Mouse (Mus musculus) frontal cortex, postnatal 10 days (tissue): ENCODE data around the gene Morc3.
"Not testable (repeated sequence)": the region's sequence is repeated elsewhere in the genome, so short reads cannot be mapped to it uniquely, and the experiment has no call there.

Experiments
- DNase-seq, 2 experiments: peaks; one replicate each; pipeline ENCODE4 v3.0.0; 2022; ENCODE audit warnings: low spot score in 2 of 2, mixed read lengths in 1 of 2

The Morc3 gene

DNA sequence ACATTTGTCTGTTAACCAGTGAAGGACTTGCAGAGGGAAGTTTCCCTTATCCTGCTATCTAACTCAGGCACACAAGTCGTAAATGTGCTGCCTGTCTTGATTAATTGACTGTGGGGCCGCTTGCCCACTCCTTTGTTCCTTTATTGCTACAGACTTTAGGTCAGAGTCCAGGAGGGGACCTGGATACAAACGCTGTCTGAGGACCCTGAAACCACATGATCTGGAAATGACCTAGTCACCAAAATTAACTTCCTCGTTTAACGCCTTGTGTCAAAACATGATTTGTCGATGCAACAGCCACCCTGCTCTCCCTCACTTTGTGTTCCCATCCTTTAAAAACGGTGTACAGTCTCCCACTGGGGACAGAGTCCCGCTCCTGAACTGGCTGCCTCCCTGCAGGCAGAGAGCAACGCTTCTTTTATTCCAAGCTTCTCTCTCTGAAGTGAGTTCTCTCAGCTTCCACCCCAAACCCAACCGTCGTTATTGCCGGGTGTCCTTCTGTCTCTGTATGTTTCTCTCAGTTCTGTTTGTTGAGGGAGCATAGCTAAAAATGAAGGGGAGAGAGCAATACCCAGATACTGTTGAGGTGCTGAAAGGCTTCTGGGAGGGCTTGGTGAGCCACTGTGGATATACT, 13.1 kb upstream of the Morc3 start:
- DNase-seq: no peak

GRCm38 (mm10) chr16:93819325-93819696, 12.6 kb upstream of the Morc3 start:
- DNase-seq: no peak

DNA sequence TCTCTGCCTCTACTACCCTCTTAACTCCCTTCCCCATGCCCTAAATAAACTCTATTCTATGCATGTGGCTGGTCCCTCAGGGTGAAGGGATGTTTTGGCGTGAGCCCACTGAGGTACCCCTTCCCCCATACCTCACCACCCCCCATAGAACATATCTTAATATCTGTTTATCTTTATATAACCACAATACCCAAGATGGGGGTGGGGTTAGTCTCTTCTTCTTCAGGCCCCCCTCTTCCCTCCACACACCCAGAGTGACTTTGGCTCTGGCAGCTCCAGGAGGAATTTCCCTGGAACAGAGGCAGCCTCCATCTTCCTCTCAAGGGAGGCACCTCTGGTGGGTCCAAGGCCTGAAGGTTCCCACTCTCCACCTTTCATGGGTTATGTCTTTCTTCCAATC, 11.9 kb upstream of the Morc3 start:
- no peak for DNase-seq

- DNase-seq: no peak
Observed at GRCm38 (mm10) chr16:93821706-93822105, 10.2 kb upstream of the Morc3 start.

DNA sequence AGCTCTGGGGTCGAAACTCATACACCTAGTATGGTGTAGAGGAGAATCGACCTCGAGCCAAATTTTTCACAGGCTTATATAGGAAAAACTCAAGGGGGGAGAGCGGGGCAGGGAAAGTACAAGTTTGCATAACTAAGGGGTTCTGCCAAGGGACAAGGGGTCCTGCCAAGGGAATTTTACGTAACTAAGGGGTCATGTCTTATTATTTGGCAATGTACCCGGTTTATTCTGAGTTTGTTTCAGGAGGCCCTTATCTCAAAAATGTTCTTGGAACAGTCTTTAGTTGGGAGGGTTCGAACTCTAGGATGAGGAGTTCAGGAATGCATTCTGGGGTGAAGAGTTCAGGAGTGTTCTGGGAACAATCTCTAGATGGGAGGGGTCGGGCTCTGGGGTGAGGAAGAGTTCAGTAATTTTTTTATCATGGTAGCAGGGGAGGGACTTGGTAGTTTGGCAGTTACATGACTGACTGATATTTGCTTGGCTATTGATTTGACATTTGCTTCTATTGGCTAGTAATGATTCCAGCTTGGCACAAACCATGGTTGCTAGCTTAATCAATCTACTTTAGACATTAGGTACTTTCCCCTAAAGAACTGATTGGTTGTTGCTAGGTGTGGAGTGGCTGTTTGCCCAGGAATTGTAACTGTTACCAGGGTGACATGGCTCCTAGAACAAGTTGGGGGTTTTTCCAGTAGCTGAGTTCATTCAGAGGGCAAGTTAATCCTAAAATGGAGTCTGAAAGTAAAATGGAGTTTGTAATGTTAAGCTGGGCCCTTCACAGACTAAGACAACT, 9.3 kb upstream of the Morc3 start:
- not testable (repeated sequence) for DNase-seq

- no peak for DNase-seq
Observed at GRCm38 (mm10) chr16:93824799-93825198, 7.1 kb upstream of the Morc3 start.

GRCm38 (mm10) chr16:93825463-93825862, 6.5 kb upstream of the Morc3 start:
- DNase-seq: no peak

DNA sequence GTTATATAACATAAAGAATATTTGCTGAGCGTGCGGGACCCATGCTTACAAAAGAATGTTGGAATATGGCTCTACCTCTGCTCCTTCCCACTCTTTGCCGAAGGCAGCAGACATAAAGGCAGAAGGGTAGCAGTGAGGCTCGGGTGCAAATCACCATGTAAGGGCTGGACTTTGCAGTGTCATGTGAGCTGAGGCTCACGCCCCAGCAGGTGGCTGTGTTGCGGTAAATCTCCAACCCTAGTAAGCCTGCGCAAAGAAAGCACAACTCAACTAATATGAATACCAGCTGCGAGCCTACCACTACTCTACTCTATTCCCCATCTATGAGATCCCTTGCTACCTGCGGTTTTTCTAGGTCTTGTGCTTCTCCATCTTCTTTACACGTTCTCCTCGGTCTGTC, 5.9 kb upstream of the Morc3 start:
- DNase-seq: no peak

DNA sequence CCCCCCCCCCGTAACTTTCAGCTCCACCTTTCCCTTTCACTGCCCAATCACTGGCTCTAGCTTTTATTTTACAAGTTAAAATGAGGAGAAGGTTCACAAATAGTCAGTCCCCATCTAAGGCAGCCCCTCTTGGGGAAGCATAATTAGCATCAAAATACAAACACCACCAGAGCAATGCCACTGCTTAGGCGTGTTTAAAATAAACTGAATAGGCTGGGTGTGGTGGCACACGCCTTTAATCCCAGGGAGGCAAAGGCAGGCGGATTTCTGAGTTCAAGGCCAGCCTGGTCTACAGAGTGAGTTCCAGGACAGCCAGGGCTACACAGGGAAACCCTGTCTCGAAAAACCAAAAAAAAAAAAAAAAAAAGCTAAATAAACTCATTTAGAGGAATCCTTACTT, 5.4 kb upstream of the Morc3 start:
- not testable (repeated sequence) for DNase-seq

DNA sequence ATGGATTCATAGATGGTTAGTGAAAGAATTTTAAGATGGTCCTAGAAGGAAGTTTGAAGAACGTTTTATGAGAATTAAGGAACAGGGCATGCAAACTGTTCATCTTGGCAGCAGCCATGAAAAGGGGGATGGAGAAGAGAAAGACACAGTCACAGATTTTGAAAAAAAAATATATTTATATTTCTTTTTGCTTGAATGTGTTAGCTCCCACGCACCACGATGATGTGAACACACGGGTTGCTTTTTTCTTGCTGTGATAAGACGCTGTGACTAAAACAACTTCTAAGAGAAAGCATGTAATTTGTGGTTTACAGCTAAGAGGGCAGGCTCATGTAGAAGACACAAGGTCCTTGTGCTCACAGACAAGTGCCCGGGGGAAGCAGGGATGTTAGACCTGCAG, 5.0 kb upstream of the Morc3 start:
- no peak for DNase-seq

- DNase-seq: no peak
Observed at GRCm38 (mm10) chr16:93829526-93829925, 2.4 kb upstream of the Morc3 start.

GRCm38 (mm10) chr16:93830071-93830470, 1.9 kb upstream of the Morc3 start:
- DNase-seq: no peak

GRCm38 (mm10) chr16:93830916-93831315, 1.0 kb upstream of the Morc3 start:
- DNase-seq: no peak

- peak in 1 of 2 experiments; percentile 40 for DNase-seq
Observed at GRCm38 (mm10) chr16:93832451-93833276, 743 bp downstream of the Morc3 start.

DNA sequence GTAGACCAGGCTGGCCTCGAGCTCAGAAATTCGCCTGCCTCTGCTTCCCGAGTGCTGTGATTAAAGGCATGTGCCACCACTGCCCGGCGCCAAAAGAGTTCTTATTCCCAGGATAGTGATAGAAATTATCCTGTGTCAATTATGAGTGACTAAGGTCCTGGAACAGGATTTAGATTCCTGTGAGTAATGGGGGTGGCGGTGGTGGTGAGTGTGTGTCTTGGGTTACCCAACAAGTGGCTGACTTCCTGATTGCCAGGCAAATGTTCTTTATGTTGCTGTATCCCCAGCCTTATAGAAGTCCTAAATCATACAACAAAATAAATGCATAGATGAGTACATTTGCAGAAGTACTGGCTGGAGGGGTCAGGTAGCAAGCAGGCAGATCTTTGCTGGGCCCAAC, 1.6 kb downstream of the Morc3 start:
- no peak for DNase-seq

- DNase-seq: no peak
Observed at GRCm38 (mm10) chr16:93834076-93834475, 2.2 kb downstream of the Morc3 start.

GRCm38 (mm10) chr16:93839049-93839448, 7.1 kb downstream of the Morc3 start:
- no peak for DNase-seq

- no peak for DNase-seq
Observed at GRCm38 (mm10) chr16:93850527-93850926, 18.6 kb downstream of the Morc3 start.

GRCm38 (mm10) chr16:93859967-93860366, 28.0 kb downstream of the Morc3 start:
- no peak for DNase-seq

DNA sequence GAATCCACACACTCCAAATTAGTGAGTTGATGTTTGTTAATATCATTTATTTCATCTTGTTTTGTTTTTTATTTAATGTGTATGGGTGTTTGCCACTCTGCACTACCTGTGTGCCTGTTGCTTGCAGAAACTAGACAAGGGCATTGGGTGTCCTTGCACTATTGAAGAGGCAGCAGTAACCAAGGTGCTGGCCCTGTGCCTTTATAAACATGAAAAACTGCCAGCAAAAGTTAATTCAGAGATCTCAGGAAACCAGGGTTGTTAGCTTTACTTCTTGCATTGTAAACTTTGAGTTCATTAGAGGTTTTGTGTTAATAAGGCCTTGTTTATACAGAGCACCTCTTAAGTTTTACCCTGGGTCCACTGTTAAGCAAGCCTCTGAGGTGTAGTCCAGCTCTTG, 28.8 kb downstream of the Morc3 start:
- no peak for DNase-seq

GRCm38 (mm10) chr16:93874841-93875240, 42.9 kb downstream of the Morc3 start:
- no peak for DNase-seq

DNA sequence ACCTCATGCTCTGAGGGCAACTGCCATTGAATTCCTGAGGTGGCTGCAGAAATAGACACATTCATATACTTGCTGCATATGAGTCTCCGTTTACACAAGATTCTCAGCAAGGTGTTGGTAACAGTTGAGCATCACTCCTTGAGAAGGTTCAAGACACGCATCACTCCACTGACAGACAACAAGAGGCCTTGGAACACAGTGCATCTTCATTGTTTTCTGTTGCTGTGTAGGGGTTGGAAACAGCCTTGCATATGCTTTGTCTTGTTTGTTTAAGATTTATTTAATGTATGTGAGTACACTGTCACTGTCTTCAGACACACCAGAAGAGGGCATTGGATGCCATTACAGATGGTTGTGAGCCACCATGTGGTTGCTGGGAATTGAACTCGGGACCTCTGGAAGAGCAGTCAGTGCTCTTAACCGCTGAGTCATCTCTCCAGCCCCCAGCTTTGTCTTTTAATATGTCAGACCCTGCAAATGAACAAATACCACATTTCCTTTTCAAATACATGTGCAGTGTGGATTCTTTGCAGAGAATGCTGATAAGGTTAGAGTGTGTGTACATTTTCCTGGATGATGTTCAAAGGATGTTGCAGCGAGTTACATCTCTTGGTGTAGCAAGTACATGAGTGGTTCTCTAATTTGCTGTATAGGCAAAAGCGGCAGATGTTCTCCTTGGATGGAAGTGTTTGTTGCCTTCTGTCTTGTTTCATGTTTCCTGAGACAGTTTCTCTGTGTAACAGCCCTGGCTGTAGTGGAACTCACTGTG, 45.9 kb downstream of the Morc3 start:
- DNase-seq: no peak
